Mouse (Mus musculus) megakaryocyte, embryonic 14.5 days (primary cell): ENCODE measurements around the gene Cd5. TPM values are rescaled to one million over a fixed set of nuclear protein-coding genes. Genes with fewer than 3 reads are reported as not detected.

Source experiments
- H3K27me3 ChIP-seq: replicated peaks from 2 replicates; pipeline ENCODE3; 2012; ENCODE audit warnings: inconsistent platforms
- H3K36me3 ChIP-seq: replicated peaks from 2 replicates; pipeline ENCODE3; 2012; ENCODE audit warnings: low read length, inconsistent platforms, mixed read lengths
- H3K4me1 ChIP-seq: 2 replicates; pipeline ENCODE4 v1.6.1; 2012; ENCODE audit warnings: inconsistent platforms
- H3K4me3 ChIP-seq: replicated peaks from 2 replicates; pipeline ENCODE3; 2012; ENCODE audit warnings: moderate library complexity, mild to moderate bottlenecking, inconsistent platforms
- H3K9me3 ChIP-seq: 2 replicates; pipeline ENCODE4 v1.6.1; 2012; ENCODE audit warnings: inconsistent platforms
- FLI1 ChIP-seq: IDR thresholded peaks from 2 replicates; pipeline ENCODE4 v1.6.1; 2012; ENCODE audit warnings: low read length, inconsistent platforms, mixed read lengths
- GATA1 ChIP-seq: IDR thresholded peaks from 3 replicates; pipeline ENCODE4 v1.6.1; 2012; ENCODE audit warnings: mixed read lengths, low read length, inconsistent platforms, borderline replicate concordance
- polyA plus RNA-seq: library from polyadenylated mRNA; stranded (reverse); fragments of >175 nt; gene quantifications from 2 replicates; pipeline ENCODE4 v1.2.3, GENCODE M21; 2012; ENCODE audit warnings: low replicate concordance; ENCODE audit not compliant: insufficient read depth

Cd5 gene
- not detected in 2 replicates for polyA plus RNA-seq

GRCm38 (mm10) chr19:10738811-10739210, at the start of gene Cd5:
Gene Cd5 (minus strand): TSS chr19:10739002.
- H3K4me3 ChIP-seq: no peak within 1 kb of the TSS
- peaks cover 16% of the 10 kb centered on the region for H3K4me1 ChIP-seq

GRCm38 (mm10) chr19:10788242-10788641, 49.4 kb upstream of the Cd5 start:
- no peak overlapping the region for H3K4me3 ChIP-seq
- TF ChIP-seq GATA1: no peak
- TF ChIP-seq FLI1: no peak
- H3K4me1 ChIP-seq: peaks cover 9% of the 10 kb centered on the region
- peaks cover 87% of the 10 kb centered on the region for H3K27me3 ChIP-seq
- H3K36me3 ChIP-seq: no peaks in the 10 kb centered on the region
- no peaks in the 10 kb centered on the region for H3K9me3 ChIP-seq

More at GRCm38 (mm10) chr19:10738811-10739210, at the start of gene Cd5:
- peaks cover 58% of the 10 kb centered on the region for H3K27me3 ChIP-seq
- H3K36me3 ChIP-seq: no peaks in the 10 kb centered on the region
- no peaks in the 10 kb centered on the region for H3K9me3 ChIP-seq
- TF ChIP-seq GATA1 (no peak), FLI1 (no peak)

GRCm38 (mm10) chr19:10787406-10787805, 48.6 kb upstream of the Cd5 start:
- Histone ChIP-seq H3K9me3 (no peaks in the 10 kb centered on the region), H3K36me3 (no peaks in the 10 kb centered on the region), H3K4me1 (peaks cover 9% of the 10 kb centered on the region), H3K4me3 (no peak overlapping the region), H3K27me3 (peaks cover 90% of the 10 kb centered on the region)
- TF ChIP-seq GATA1: no peak
- TF ChIP-seq FLI1: no peak

GRCm38 (mm10) chr19:10786753-10787152, 48.0 kb upstream of the Cd5 start:
- TF ChIP-seq GATA1: no peak
- no peak for TF ChIP-seq FLI1
- no peak overlapping the region for H3K4me3 ChIP-seq
- no peaks in the 10 kb centered on the region for H3K9me3 ChIP-seq
- H3K4me1 ChIP-seq: peaks cover 11% of the 10 kb centered on the region
- H3K36me3 ChIP-seq: no peaks in the 10 kb centered on the region
- H3K27me3 ChIP-seq: peaks cover 85% of the 10 kb centered on the region

- TF ChIP-seq FLI1: no peak
- TF ChIP-seq GATA1: no peak
- Histone ChIP-seq H3K9me3 (no peaks in the 10 kb centered on the region), H3K4me1 (peaks cover 17% of the 10 kb centered on the region), H3K36me3 (no peaks in the 10 kb centered on the region), H3K4me3 (no peak overlapping the region), H3K27me3 (peaks cover 69% of the 10 kb centered on the region)
These were observed 46.1 kb upstream of the Cd5 start for GRCm38 (mm10) chr19:10784796-10785459.

GRCm38 (mm10) chr19:10784061-10784460, 45.3 kb upstream of the Cd5 start:
- Histone ChIP-seq H3K27me3 (peaks cover 63% of the 10 kb centered on the region), H3K4me1 (peaks cover 17% of the 10 kb centered on the region), H3K9me3 (no peaks in the 10 kb centered on the region), H3K36me3 (no peaks in the 10 kb centered on the region), H3K4me3 (no peak overlapping the region)
- TF ChIP-seq FLI1: no peak

GRCm38 (mm10) chr19:10783168-10783567, 44.4 kb upstream of the Cd5 start:
- TF ChIP-seq GATA1: no peak
- Histone ChIP-seq H3K4me3 (no peak overlapping the region), H3K9me3 (no peaks in the 10 kb centered on the region), H3K27me3 (peaks cover 54% of the 10 kb centered on the region), H3K36me3 (no peaks in the 10 kb centered on the region), H3K4me1 (peaks cover 11% of the 10 kb centered on the region)

GRCm38 (mm10) chr19:10781641-10782040, 42.8 kb upstream of the Cd5 start:
- peaks cover 38% of the 10 kb centered on the region for H3K27me3 ChIP-seq
- TF ChIP-seq FLI1 (no peak), GATA1 (no peak)

GRCm38 (mm10) chr19:10776906-10777305, 38.1 kb upstream of the Cd5 start:
- TF ChIP-seq GATA1: no peak
- TF ChIP-seq FLI1: no peak
- peaks cover 7% of the 10 kb centered on the region for H3K4me1 ChIP-seq
- no peaks in the 10 kb centered on the region for H3K36me3 ChIP-seq
- H3K27me3 ChIP-seq: peaks cover 32% of the 10 kb centered on the region
- no peaks in the 10 kb centered on the region for H3K9me3 ChIP-seq
- H3K4me3 ChIP-seq: no peak overlapping the region

More at GRCm38 (mm10) chr19:10781641-10782040, 42.8 kb upstream of the Cd5 start:
- Histone ChIP-seq H3K36me3 (no peaks in the 10 kb centered on the region), H3K9me3 (no peaks in the 10 kb centered on the region), H3K4me3 (no peak overlapping the region), H3K4me1 (peaks cover 7% of the 10 kb centered on the region)

GRCm38 (mm10) chr19:10774141-10774540, 35.3 kb upstream of the Cd5 start:
- no peak for TF ChIP-seq GATA1
- TF ChIP-seq FLI1: no peak
- peaks cover 43% of the 10 kb centered on the region for H3K27me3 ChIP-seq
- no peak overlapping the region for H3K4me3 ChIP-seq
- no peaks in the 10 kb centered on the region for H3K36me3 ChIP-seq
- no peaks in the 10 kb centered on the region for H3K9me3 ChIP-seq
- H3K4me1 ChIP-seq: no peaks in the 10 kb centered on the region

- Histone ChIP-seq H3K4me3 (peak overlapping the region; percentile 10), H3K4me1 (no peaks in the 10 kb centered on the region), H3K9me3 (no peaks in the 10 kb centered on the region), H3K36me3 (no peaks in the 10 kb centered on the region), H3K27me3 (peaks cover 46% of the 10 kb centered on the region)
- TF ChIP-seq FLI1 (no peak), GATA1 (no peak)
These were observed 34.6 kb upstream of the Cd5 start for GRCm38 (mm10) chr19:10773384-10773783.
